Mouse (Mus musculus): ENCODE results near the gene Fam131b.

Fam131b gene

GRCm38 (mm10) chr6:42324482-42325267 is at the start of gene Fam131b:
Fam131b (minus strand) TSS chr6:42324643.
- ATAC-seq (ENCODE audit: low TSS enrichment) = peak; percentile 76

GRCm38 (mm10) chr6:42373669-42374430 is 49.4 kb upstream of the Fam131b start:
- ATAC-seq (ENCODE audit: low TSS enrichment) = no peak

GRCm38 (mm10) chr6:42372816-42373547 is 48.5 kb upstream of the Fam131b start, which contains the start of gene Epha1:
Epha1 (minus strand) TSS chr6:42373268.
- ATAC-seq (ENCODE audit: low TSS enrichment) = peak; percentile 45; the same call in 1 of the 2 replicates

- no peak for ATAC-seq (ENCODE audit: low TSS enrichment)
These were observed 48.0 kb upstream of the Fam131b start for GRCm38 (mm10) chr6:42372421-42372815.

GRCm38 (mm10) chr6:42372001-42372400 is 47.6 kb upstream of the Fam131b start:
- no peak for ATAC-seq (ENCODE audit: low TSS enrichment)

GRCm38 (mm10) chr6:42370630-42371363 is 46.4 kb upstream of the Fam131b start:
- peak; percentile 53 for ATAC-seq (ENCODE audit: low TSS enrichment)

- no peak for ATAC-seq (ENCODE audit: low TSS enrichment)
These were observed 45.4 kb upstream of the Fam131b start for GRCm38 (mm10) chr6:42369870-42370269.

- no peak for ATAC-seq (ENCODE audit: low TSS enrichment)
These were observed 40.8 kb upstream of the Fam131b start for GRCm38 (mm10) chr6:42365215-42365614.

- ATAC-seq (ENCODE audit: low TSS enrichment) = no peak
These were observed 40.2 kb upstream of the Fam131b start for GRCm38 (mm10) chr6:42364607-42365006.

- ATAC-seq (ENCODE audit: low TSS enrichment) = no peak
These were observed 39.6 kb upstream of the Fam131b start for GRCm38 (mm10) chr6:42364066-42364465.

GRCm38 (mm10) chr6:42362974-42363373 is 38.5 kb upstream of the Fam131b start:
- ATAC-seq (ENCODE audit: low TSS enrichment) = no peak

- no peak for ATAC-seq (ENCODE audit: low TSS enrichment)
These were observed 38.1 kb upstream of the Fam131b start for GRCm38 (mm10) chr6:42362497-42362896.

GRCm38 (mm10) chr6:42362074-42362473 is 37.6 kb upstream of the Fam131b start:
- ATAC-seq (ENCODE audit: low TSS enrichment) = 0 out of 2 replicates have a peak, but pooled peaks have one; percentile 11

GRCm38 (mm10) chr6:42361041-42361895 is 36.8 kb upstream of the Fam131b start:
- ATAC-seq (ENCODE audit: low TSS enrichment) = no peak

- no peak for ATAC-seq (ENCODE audit: low TSS enrichment)
These were observed 35.9 kb upstream of the Fam131b start for GRCm38 (mm10) chr6:42360231-42360840.

- ATAC-seq (ENCODE audit: low TSS enrichment) = no peak
These were observed 35.1 kb upstream of the Fam131b start for GRCm38 (mm10) chr6:42359364-42360147.

GRCm38 (mm10) chr6:42358901-42359300 is 34.5 kb upstream of the Fam131b start:
- no peak for ATAC-seq (ENCODE audit: low TSS enrichment)

- ATAC-seq (ENCODE audit: low TSS enrichment) = no peak
These were observed 33.5 kb upstream of the Fam131b start for GRCm38 (mm10) chr6:42357901-42358300.

- no peak for ATAC-seq (ENCODE audit: low TSS enrichment)
These were observed 32.5 kb upstream of the Fam131b start for GRCm38 (mm10) chr6:42356913-42357312.

Measured in frontal cortex, adult (tissue).